Mouse (Mus musculus) right cerebral cortex, postnatal 36 days (tissue): ENCODE results near the gene B3glct.

Experiments
- DNase-seq, 2 experiments: peaks; one replicate each; pipeline ENCODE4 v3.0.0; 2022; ENCODE audit warnings: low spot score in 2 of 2, mixed read lengths in 1 of 2

The B3glct gene

DNA sequence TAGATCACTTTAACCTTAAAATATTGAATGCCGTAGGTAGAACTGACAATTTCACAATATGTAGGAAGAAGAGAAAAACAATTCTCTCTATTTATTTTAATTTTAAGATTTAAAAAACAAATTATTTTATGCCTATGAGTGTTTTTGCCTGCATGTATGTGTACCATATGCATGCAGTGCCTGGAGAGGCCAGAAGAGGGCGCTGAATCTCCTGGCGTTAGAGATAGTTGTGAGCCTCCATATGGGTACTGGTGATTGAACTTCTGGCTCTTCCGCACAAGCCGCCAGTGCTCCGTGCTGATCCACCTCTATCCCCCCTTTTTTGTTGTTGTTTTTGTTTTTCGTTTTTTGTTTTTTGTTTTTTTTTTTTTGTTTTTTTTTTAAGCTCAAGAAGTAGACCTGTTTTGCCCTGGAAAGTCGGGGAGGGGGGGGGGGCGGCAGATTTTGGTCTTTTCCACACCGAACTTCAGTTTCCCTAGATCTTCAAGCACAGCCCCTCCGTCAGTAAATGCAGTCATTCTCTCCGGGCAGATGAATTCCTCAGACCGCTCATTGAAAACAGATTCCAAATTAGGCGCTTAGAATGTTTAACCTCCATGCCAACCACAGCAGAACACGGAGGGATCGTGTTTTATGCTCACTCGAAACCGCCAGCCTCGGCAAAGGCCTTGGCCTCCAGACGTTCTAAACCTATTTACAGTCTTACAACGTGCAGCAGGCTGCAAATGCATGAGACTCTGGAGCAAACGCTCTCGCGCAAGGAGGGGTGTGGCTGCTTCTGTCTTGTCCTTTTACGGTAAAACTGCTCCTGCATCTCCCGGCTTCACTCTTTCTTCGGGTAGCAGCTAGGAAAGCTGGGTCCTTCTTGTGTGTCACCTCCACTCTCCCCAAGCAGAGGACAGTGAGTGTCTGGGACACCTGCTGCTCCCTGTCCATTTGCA is 70.9 kb downstream of the B3glct start:
- DNase-seq, result no peak

DNA sequence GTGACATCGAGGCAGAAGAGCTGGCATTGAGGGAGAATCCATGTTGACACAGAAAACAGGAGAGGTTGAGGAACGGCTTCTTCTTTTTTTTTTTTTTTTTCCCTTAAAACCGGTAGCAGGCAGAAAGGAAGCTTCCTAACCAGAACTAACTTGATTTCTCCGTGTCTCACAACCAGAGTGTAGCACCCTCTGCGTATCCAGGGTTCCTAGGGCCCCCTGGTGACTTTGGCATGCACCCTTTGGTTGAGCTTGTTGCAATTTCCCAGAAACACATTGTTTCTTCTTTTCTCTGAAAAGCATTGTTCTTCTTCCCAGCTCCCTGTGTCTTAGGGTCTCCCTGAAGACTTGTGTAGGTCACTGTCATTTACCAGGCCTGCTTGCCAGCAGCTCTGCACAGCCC is 73.8 kb downstream of the B3glct start:
- DNase-seq, result no peak

DNA sequence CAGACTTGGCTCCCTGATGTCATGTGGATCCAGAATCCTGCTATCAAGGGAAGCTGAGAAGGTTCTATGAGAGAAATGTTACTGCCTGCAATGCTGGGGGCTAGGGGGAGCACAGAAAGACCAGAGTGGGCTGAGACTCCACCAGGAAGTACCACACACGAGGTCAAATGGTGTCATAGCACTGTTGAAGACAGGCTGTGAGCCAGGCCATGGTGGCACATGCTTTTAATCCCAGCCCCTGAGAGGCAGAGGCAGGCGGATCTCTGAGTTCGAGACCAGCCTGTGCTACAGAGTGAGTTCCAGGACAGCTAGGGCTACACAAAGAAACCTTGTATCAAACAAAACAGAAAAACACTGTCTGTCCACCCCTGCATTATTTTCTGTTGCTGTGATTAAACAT is 75.0 kb downstream of the B3glct start:
- DNase-seq, result no peak

DNA sequence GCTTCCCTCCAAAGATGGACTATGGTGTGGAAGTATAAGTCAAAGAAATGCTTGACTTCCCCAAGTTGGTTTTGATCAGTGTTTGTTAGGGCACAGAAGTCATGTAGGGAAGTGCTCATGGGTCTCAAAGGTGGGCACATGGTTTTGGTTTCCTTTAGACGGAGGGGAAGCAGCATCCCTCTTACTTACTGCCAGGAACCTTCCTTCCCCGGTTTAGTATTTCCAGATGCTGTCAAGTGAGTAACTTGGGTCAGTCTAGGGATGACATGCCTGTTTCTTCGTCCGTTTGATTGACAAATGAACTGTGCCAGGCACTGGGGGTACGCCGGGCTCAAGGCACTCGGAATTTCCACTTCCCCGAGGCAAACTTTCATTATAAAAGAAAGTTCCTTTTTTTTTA is 89.1 kb downstream of the B3glct start:
- DNase-seq, result no peak

DNA sequence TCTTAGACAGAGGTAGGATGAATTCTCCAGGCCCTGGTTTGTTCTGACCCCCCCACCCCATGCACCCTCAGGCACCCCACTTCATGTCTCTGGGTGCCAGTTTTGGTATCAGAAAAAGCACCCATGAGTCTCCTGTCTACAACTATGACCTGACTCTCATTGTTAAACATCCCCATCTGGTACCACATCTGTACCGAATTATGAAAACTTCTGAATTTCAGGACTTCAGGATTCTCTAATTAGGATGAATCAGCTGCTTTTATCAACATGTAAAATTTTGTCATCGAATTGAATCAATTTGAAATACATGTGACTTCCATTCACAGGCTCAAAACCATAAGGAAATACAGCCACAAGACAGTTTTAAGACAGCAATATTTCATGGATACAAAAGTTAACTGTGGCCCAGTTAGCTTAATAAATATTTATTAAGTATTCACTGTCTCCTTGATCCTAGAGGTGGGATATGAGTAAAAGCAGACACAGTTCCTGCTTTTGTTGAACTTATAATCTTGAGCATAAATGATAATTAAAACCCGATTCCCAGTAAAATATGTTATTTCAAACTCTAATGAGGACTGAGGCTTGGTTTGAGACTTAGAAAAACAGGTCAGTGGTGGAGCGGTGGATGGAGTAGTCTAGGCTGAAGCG is 89.7 kb downstream of the B3glct start:
- no peak for DNase-seq

DNA sequence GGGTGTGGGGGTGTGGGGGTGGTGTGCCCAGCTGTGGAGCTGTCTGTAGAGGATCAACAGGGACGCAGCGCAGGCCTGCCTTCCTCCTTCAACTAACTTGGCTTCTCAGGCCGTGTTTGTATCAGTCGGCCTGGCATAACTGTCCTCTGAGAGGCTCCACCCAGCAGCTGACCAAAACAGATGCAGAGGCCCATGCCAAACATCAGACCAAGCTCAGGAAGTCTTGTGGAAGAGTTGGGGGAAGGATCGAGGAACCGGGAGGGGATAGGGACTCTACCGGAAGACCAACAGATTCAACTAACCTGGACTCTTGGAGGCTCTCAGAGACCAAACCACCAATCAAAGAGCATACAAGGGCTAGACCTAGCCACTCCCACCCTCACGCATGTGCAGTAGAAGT is 91.6 kb downstream of the B3glct start:
- no peak for DNase-seq

DNA sequence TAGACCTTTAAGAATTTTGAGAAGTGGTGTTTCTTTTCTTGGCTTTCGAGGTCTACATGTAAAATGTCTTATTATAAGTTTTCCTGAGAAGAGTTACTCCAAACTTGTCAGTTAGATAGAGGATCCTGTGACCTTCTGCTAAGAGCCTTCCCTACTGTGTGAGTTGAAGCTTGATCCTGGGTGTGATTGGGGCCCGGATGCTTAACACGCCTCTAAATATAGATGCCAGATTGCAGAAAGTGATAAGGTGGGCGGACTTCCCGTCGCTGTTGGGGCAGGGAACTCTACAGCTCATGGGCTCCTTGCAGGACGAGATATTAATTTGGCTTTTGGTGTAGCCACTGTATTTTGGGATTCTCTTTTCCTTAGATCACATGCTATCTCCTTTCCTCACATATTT is 98.0 kb downstream of the B3glct start:
- DNase-seq, result no peak

DNA sequence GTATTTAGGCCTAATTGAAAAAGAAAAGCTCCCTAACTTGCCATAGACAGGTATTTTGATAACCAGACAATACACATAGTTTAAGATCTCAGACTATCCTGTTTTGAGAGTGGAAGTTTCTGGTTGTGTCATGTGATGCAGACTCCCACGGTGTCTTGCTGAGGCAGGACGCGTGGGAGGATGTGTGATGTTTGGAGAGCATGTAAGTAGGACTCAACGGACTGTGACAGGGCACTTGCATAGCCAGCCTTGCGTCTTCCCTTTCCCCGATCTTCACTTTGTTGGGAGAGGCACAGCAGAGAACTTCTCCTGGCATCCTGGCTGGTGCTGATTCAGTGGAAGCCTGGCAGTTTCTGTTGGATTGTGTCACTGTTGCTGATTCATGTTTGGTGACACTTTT is 101.7 kb downstream of the B3glct start:
- DNase-seq, result no peak

DNA sequence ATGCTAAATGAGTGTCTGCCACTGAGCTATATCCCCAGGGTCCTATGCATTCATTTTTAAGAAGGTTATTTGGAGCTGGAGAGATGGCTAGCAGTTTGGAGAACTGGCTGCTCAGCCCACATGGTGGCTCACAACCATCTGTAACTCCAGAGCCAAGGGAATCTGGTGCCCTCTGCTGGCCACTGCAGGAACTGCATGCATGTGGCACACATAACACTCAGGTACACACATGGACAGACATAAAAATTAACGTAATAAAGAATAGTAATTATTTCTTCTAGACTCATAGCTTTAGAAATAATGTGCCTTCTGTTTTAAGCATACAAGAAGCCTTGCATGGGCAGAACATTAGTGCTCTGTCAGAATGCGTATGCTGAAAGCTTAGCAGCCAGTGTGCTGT is 102.4 kb downstream of the B3glct start:
- no peak for DNase-seq

DNA sequence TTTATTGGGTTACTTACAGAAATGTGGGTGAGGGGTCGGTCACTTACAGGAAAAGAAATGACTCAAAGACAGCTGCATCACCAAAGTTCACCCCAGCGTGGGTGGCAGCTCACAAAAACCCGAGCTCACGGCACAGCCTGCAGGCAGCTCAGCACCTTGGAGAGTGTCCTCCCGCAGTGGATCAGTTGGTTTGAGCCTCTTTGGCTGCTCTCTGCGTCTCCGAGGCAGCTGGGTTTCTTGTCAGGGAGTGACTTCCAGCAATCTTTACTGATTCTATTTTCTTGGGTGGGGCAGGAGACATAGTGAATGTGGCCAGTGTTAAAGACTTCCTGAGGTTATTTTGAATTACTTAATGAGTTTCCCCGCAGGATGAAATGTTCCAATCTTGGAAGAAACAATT is 112.1 kb downstream of the B3glct start:
- DNase-seq, result no peak

DNA sequence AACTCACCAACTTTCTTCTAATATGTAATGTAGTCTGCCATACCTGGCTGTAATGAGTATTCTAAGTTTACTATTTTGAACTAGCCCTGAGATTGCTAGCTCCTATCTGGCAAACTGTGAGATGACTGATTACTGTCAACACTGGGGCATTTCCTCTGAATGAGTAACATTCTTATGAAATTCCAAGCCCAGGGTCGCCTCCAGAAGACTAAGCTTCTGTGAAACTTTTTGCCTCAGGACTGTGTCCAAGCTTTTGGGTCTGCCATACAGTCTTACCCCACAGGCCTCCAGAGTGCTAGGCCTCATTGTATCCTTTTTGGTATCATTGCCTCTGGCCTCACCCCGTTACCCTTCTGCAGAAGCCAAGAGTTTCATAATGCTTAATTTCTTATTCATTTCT is 132.0 kb downstream of the B3glct start:
- no peak for DNase-seq

DNA sequence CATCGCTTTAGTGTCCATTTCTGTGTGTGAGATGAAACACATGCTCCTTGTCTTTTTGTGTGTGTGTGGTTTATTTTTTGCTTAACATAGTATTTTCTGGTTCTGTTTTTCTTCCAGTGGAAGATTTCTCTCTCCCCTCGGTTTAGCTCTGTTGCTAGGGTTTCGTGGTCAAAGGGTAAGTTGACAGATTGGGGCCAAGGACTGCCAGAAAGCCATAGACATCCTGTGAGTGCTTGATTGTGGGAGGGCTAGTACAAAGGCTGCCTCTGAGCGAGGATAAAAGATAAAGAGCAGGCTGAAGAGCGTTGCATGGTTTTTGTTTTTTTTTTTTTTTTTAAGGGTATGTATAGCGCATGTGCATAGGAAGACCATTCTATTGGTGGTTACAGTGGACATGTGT is 133.8 kb downstream of the B3glct start:
- DNase-seq, result no peak
